Mouse (Mus musculus) kidney, postnatal 0 days (tissue): ENCODE measurements around the gene Mapk9. TPM values are rescaled to one million over a fixed set of nuclear protein-coding genes. Genes with fewer than 3 reads are reported as not detected.

ENCODE experiments used
- ATAC-seq: fragments of 200-750 bp; cut with Nextera tagmentation; replicated peaks from 2 replicates; pipeline ENCODE4 v1.8.0; 2017; ENCODE audit warnings: low read depth, moderate number of reproducible peaks, moderate TSS enrichment, moderate library complexity; ENCODE audit not compliant: low FRiP score
- DNase-seq: peaks from one replicate; pipeline ENCODE4 v3.0.0-alpha.2; 2016; ENCODE audit warnings: low spot score
- H3K27ac ChIP-seq: fragments of 300-500 bp; sonication (generic); 2 replicates; pipeline ENCODE4 v1.5.1; 2014; ENCODE audit warnings: mild to moderate bottlenecking
- H3K27me3 ChIP-seq: fragments of 300-500 bp; sonication (generic); 2 replicates; pipeline ENCODE4 v1.6.1; 2014; ENCODE audit warnings: low read length, mixed read lengths; ENCODE audit not compliant: insufficient read depth
- H3K36me3 ChIP-seq: fragments of 300-500 bp; sonication (generic); 2 replicates; pipeline ENCODE4 v1.6.1; 2014; ENCODE audit warnings: low read length, mixed read lengths; ENCODE audit not compliant: insufficient read depth
- H3K4me1 ChIP-seq: fragments of 300-500 bp; sonication (generic); replicated peaks from 2 replicates; pipeline ENCODE4 v1.6.1; 2014; ENCODE audit warnings: antibody characterized with exemption, low read length, mixed read lengths; ENCODE audit not compliant: insufficient read depth
- H3K4me2 ChIP-seq: fragments of 300-500 bp; sonication (generic); 2 replicates; pipeline ENCODE4 v1.6.1; 2014; ENCODE audit warnings: mild to moderate bottlenecking, low read length, moderate library complexity, mixed read lengths
- H3K4me3 ChIP-seq: fragments of 300-500 bp; sonication (generic); replicated peaks from 2 replicates; pipeline ENCODE4 v1.5.1; 2014; ENCODE audit warnings: low read depth, low read length
- H3K9ac ChIP-seq: fragments of 300-500 bp; sonication (generic); 2 replicates; pipeline ENCODE4 v1.6.1; 2014; ENCODE audit warnings: low read depth, low read length
- H3K9me3 ChIP-seq: fragments of 300-500 bp; sonication (generic); replicated peaks from 2 replicates; pipeline ENCODE4 v1.6.1; 2016; ENCODE audit warnings: low read length, inconsistent platforms, mixed read lengths
- CTCF ChIP-seq: IDR thresholded peaks from 2 replicates; pipeline ENCODE4 v1.5.1; 2016; ENCODE audit warnings: antibody characterized with exemption, low read depth, mild to moderate bottlenecking, moderate library complexity
- WGBS: fragments of 180-500 bp; shearing (Covaris S2); extraction: QIAGEN DNeasy Blood & Tissue Kit; methylation state at CpG from one replicate; pipeline ENCODE4 v1.1.7; 2014; 5-methylcytosine and 5-hydroxymethylcytosine counted together
- polyA plus RNA-seq: library from polyadenylated mRNA; unstranded; fragments of >200 nt; fragmentation: Nextera tagmentation; extraction: Ambion mirVana; gene quantifications from 2 replicates; pipeline ENCODE4 v1.2.1, GENCODE M21; 2015

Gene Mapk9
- polyA plus RNA-seq, 1 experiment from 2014 or later = 25.5 TPM

DNA sequence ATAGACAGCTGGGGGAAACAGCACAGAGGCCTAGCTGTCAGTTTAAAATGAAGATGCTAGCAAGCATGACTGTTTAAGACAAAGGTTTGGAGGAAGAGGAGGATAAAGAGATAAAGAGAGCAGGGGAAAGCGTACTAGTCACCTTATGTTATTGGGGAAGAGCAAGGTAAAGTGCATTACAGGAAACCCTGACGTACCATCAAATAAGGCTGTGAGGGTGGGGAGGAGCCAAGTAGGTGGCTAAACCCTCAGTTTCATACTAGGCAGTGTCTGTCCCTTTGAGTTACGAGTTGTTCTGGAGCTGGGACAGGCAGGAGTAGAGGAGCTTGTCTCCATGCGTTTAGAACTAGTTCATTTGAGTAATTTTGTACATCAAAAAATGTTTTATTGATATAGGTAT, 14.6 kb downstream of the Mapk9 start:
- H3K4me1 ChIP-seq = no peaks in the 10 kb centered on the region
- ATAC-seq (no peak), DNase-seq (no peak)
- no peak overlapping the region for H3K4me3 ChIP-seq
- H3K27me3 ChIP-seq = no peaks in the 10 kb centered on the region
- TF ChIP-seq CTCF = no peak
- H3K36me3 ChIP-seq = 0 out of 2 replicates have a peak, but pooled peaks cover 4% of the 10 kb centered on the region
- 84% methylated on average over 4 of the region's 4 CpGs for WGBS
- H3K4me2 ChIP-seq = no peak overlapping the region
- H3K9me3 ChIP-seq = no peaks in the 10 kb centered on the region
- H3K9ac ChIP-seq = no peak overlapping the region
- no peak overlapping the region for H3K27ac ChIP-seq

DNA sequence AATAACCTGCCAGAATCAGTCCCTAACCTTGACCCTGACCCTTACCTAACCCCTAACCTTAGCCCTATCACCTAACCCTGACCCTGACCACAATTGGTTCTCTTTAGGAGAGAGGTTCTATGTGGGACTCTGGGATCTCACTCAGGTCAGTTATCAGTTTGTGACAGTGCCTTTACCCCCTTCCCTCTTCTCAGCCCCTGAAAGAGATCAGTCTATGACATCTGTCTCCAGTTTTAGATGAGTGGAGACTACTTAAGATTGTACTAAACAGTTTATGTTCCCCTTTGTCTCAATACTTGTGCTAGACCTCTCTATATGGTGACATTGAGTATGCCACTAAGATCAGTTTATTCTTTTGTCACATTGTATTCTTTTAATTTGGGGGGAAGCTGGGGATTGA, 17.4 kb downstream of the Mapk9 start:
- no peak for ATAC-seq
- TF ChIP-seq CTCF = no peak
- Histone ChIP-seq H3K4me3 (no peak overlapping the region), H3K27me3 (no peaks in the 10 kb centered on the region), H3K9me3 (no peaks in the 10 kb centered on the region), H3K4me2 (no peak overlapping the region), H3K36me3 (peaks cover 15% of the 10 kb centered on the region; the same call in 1 of the 2 replicates), H3K4me1 (no peaks in the 10 kb centered on the region), H3K9ac (no peak overlapping the region), H3K27ac (no peak overlapping the region)
- DNase-seq = no peak

DNA sequence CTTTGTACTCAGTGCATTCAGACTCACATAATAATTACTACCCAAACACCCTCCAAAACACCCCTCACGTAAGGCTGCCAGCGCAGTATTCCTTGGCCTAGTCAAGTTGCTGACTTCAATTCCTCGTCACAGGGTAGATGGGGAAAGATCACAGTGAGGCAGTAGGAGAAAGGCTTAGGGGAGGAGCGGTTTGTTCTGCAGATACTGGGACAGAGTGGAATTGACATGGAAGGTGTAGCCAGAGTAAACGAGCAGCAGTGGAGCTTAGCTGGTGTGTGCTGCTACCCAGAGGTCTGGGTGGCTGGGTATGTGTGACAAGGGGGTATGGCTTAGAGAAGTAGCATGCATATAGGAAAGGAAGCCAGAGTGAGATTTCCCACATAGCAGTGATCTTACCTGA, 20.8 kb downstream of the Mapk9 start:
- DNase-seq (no peak), ATAC-seq (no peak)
- H3K36me3 ChIP-seq = peaks cover 22% of the 10 kb centered on the region; the same call in 1 of the 2 replicates

DNA sequence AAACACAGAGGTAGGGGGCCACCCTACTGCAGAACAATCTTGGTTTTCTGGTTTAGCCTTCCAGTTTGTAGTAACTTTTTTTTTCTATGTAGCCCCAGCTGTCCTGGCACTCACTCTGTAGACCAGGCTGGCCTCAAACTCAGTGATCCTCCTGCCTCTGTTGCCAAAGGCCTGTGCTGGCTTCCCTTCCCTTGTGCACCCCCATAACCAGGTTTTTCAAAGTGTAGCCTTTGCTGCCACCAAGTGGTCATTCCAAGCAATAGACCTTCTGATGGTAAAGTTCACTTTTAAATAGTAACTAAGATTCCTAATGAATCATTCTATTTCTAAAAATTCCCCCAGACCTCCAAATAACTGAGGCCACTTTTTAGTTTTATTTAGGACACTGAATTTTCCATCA, 23.2 kb downstream of the Mapk9 start:
- H3K9ac ChIP-seq = no peak overlapping the region
- H3K4me1 ChIP-seq = no peaks in the 10 kb centered on the region
- ATAC-seq (no peak), DNase-seq (peak; percentile 80)
- no peaks in the 10 kb centered on the region for H3K9me3 ChIP-seq
- peaks cover 37% of the 10 kb centered on the region for H3K36me3 ChIP-seq
- no peak overlapping the region for H3K4me3 ChIP-seq
- H3K27ac ChIP-seq = no peak overlapping the region
- TF ChIP-seq CTCF = peak; percentile 84
- no peak overlapping the region for H3K4me2 ChIP-seq
- H3K27me3 ChIP-seq = no peaks in the 10 kb centered on the region

More for the DNA sequence above, 20.8 kb downstream of the Mapk9 start:
- no peak for TF ChIP-seq CTCF
- Histone ChIP-seq H3K9me3 (no peaks in the 10 kb centered on the region), H3K27ac (no peak overlapping the region), H3K27me3 (no peaks in the 10 kb centered on the region), H3K9ac (no peak overlapping the region), H3K4me2 (no peak overlapping the region), H3K4me3 (no peak overlapping the region), H3K4me1 (no peaks in the 10 kb centered on the region)
- WGBS = 88% methylated on average over 5 of the region's 5 CpGs

DNA sequence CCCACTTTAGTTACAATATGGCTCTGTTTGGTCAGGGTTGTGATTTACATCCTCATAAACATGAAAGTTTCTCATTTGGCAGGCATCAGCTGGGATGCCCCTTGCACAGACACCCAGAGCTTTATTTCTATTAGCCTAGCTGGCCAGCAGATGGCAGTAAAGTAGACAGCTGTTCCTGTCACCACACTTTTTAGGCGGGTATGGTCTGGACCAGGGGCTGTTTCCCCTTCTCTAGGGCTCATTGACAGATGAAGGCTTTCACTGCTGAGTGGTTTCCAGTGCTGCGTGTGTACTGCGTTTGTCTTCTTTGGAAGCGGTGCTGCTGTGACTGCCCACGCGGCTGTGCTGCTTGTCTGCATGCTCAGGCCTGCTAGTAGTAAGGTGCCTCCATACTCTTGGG, 25.4 kb downstream of the Mapk9 start:
- Histone ChIP-seq H3K9ac (no peak overlapping the region), H3K36me3 (peaks cover 33% of the 10 kb centered on the region), H3K4me1 (no peaks in the 10 kb centered on the region), H3K27ac (no peak overlapping the region), H3K4me2 (no peak overlapping the region), H3K27me3 (no peaks in the 10 kb centered on the region), H3K4me3 (no peak overlapping the region), H3K9me3 (no peaks in the 10 kb centered on the region)
- DNase-seq = peak; percentile 67
- WGBS = 60% methylated on average over 6 of the region's 6 CpGs
- peak; percentile 78 for TF ChIP-seq CTCF
- ATAC-seq = no peak

DNA sequence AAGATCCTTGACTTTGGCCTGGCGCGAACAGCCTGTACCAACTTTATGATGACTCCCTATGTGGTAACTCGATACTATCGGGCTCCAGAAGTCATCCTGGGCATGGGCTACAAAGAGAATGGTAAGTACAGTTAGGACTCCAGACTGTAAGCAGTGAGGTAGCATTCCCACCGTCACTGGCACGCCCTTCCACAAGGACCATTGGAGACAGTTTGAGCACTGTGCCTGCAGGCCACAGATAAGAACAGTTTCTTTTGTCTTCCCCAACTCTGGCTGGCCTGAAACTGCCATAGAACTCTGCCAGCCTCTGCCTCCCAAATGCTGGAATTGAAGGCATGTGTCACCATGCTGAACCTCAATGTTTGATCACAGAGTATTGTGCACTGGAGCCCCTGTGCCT, 26.2 kb downstream of the Mapk9 start:
- Histone ChIP-seq H3K27me3 (no peaks in the 10 kb centered on the region), H3K4me2 (no peak overlapping the region), H3K36me3 (peaks cover 28% of the 10 kb centered on the region), H3K27ac (no peak overlapping the region), H3K4me3 (no peak overlapping the region), H3K9me3 (no peaks in the 10 kb centered on the region), H3K4me1 (no peaks in the 10 kb centered on the region), H3K9ac (no peak overlapping the region)
- no peak for DNase-seq
- no peak for TF ChIP-seq CTCF
- ATAC-seq = no peak
- WGBS = 93% methylated on average over 6 of the region's 6 CpGs

DNA sequence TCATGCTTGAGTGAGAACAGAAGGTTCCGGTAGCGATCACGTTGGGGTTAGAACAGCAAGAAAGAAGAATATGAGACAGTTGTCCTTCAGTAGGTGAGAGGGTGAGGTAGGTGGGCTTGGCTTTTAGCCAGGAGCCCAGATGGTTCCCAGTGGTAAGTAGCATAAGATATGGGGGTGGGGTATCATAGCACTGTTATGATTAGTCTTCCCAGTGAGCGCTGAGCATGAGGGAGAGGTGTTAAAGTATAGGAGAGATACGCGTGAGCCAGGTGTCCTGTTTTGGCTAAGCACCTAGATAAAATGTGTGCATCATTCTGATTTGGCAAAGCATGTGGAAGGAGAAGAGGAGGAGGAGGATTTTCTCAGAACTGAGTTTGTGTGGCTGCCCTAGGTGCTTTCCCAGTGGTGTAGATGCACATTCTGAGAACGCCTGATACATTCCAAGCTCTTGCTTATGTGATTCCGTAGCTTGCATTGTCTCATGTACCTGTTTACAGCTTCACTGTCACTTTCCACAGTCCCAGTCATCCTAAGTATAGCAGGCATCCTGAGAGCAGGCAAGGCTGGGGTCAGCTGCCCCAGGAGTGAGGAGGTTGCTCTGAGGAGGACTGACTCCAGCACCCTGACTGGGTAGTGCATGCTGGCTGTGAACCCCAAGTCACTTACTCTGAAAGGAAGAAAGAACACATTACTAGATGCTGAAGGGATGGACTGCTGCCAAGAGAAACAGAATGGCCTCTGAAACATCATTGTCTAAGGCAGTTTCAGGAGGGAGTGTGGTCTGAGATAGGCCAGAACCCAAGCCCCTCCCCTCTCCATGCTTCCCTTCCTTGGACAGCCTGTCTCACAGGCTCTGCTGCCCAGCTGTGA, 30.6 kb downstream of the Mapk9 start:
- Histone ChIP-seq H3K4me2 (no peak overlapping the region), H3K27ac (no peak overlapping the region), H3K4me3 (no peak overlapping the region), H3K36me3 (peaks cover 32% of the 10 kb centered on the region), H3K9me3 (no peaks in the 10 kb centered on the region), H3K9ac (no peak overlapping the region), H3K27me3 (no peaks in the 10 kb centered on the region), H3K4me1 (no peaks in the 10 kb centered on the region)
- DNase-seq = peak; percentile 60
- ATAC-seq = no peak
- 85% methylated on average over 8 of the region's 8 CpGs for WGBS
- TF ChIP-seq CTCF = no peak
